10 mouse cellular contexts compared by ENCODE assay signal in the genomic region with DNA sequence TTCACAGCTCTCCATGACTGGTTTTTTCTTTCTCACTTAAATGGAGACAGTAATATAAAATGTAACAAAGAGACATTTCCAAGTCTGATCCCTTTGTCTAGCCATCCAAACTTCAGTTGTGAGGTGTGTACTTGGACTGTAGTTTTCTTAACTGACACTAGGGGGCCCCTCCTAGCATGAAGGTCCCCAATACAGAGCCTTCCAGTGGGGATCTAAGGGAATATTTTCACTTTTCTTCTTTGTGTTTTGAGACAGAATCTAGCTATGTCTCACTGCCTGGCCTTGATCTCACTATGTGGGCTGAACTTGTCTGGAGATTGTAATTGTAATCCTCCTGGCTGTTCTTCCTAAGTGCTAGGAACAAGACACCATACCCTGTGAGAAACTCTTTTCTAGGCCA. TPM values are rescaled to one million over a fixed set of nuclear protein-coding genes. Genes with fewer than 3 reads are reported as not detected.
A peak's percentile ranks its signal among the peaks of the same experiment; 100 is the strongest.
DNase-seq lines count a peak whose midpoint lies in the region; ATAC-seq and TF ChIP-seq lines count a peak whose summit lies in the region.
"Had no signal": no experiment of that assay in that cellular context is flagged by ENCODE, and none has a peak within 500 bp of the region (broad histone marks: within the 10 kb centered on the region; RNA-seq: fewer than 3 reads in every experiment).

No protein-coding gene starts in this region.

- no peak for TF ChIP-seq EP300 in liver, embryonic 14.5 days (IDR thresholded peaks at IDR 0.05; ENCODE audit: low read depth)

- DNase-seq in cerebellum, adult 9-10 months: peak; percentile 9
- DNase-seq in cerebellum, adult 9-11 months: no peak
- DNase-seq in hindbrain, postnatal 0 days (ENCODE audit: low spot score): peak; percentile 51
- DNase-seq in liver, embryonic 14.5 days (ENCODE audit: low read depth in 3 of 3, low spot score in 3 of 3): no peak
- DNase-seq in MN1 (ENCODE audit: low spot score): no peak

- H3K9ac ChIP-seq in midbrain, embryonic 12.5 days (replicated peaks): no peak overlapping the region
- no peak overlapping the region for H3K9ac ChIP-seq in midbrain, embryonic 15.5 days
- no peak overlapping the region for H3K9ac ChIP-seq in hindbrain, postnatal 0 days (replicated peaks; ENCODE audit: low read length)
- H3K9ac ChIP-seq in liver, embryonic 14.5 days (replicated peaks): no peak overlapping the region
- H3K9ac ChIP-seq: heart, embryonic 15.5 days had no signal

- H3K4me3 ChIP-seq in midbrain, embryonic 12.5 days: no peak overlapping the region
- H3K4me3 ChIP-seq in midbrain, embryonic 15.5 days: no peak overlapping the region
- H3K4me3 ChIP-seq in hindbrain, postnatal 0 days (ENCODE audit: low read length): no peak overlapping the region
- H3K4me3 ChIP-seq in liver, embryonic 14.5 days (ENCODE audit: insufficient read depth in 1 of 2, low read depth in 2 of 2, low read length in 2 of 2): no peak overlapping the region
- H3K4me3 ChIP-seq: heart, embryonic 15.5 days had no signal

- H3K36me3 ChIP-seq in midbrain, embryonic 12.5 days: no peaks in the 10 kb centered on the region
- H3K36me3 ChIP-seq in midbrain, embryonic 15.5 days (replicated peaks): no peaks in the 10 kb centered on the region
- no peaks in the 10 kb centered on the region for H3K36me3 ChIP-seq in hindbrain, postnatal 0 days (ENCODE audit: insufficient read depth, low read length)
- no peaks in the 10 kb centered on the region for H3K36me3 ChIP-seq in liver, embryonic 14.5 days (replicated peaks; ENCODE audit: control insufficient read depth, insufficient read depth, low read depth)
- H3K36me3 ChIP-seq: G1E; heart, embryonic 15.5 days had no signal

- no peaks in the 10 kb centered on the region for H3K9me3 ChIP-seq in midbrain, embryonic 12.5 days
- no peaks in the 10 kb centered on the region for H3K9me3 ChIP-seq in midbrain, embryonic 15.5 days
- no peaks in the 10 kb centered on the region for H3K9me3 ChIP-seq in hindbrain, postnatal 0 days (ENCODE audit: low read length)
- no peaks in the 10 kb centered on the region for H3K9me3 ChIP-seq in liver, embryonic 14.5 days (ENCODE audit: control insufficient read depth, low read length)
- H3K9me3 ChIP-seq: heart, embryonic 15.5 days had no signal

- ATAC-seq in midbrain, embryonic 12.5 days (ENCODE audit: low FRiP score, low read depth): peak; percentile 65; the same call in 1 of the 2 replicates
- ATAC-seq in midbrain, embryonic 15.5 days (replicated peaks): no peak
- ATAC-seq in common myeloid progenitor, adult 5-6 weeks (replicated peaks; ENCODE audit: low read depth, poor library complexity, severe bottlenecking): peak; percentile 83
- ATAC-seq in hindbrain, postnatal 0 days: peak; percentile 49; the same call in 1 of the 2 replicates
- peak; percentile 52; the same call in 1 of the 2 replicates for ATAC-seq in liver, embryonic 14.5 days (ENCODE audit: insufficient read depth)

- peak; percentile 63 for TF ChIP-seq CTCF in hindbrain, postnatal 0 days (IDR thresholded peaks at IDR 0.05; ENCODE audit: low read depth)
- TF ChIP-seq CTCF in liver, embryonic 14.5 days (IDR thresholded peaks at IDR 0.05; ENCODE audit: low read depth): peak; percentile 63

- no peak overlapping the region for H3K4me2 ChIP-seq in midbrain, embryonic 12.5 days (replicated peaks)
- H3K4me2 ChIP-seq in midbrain, embryonic 15.5 days: no peak overlapping the region
- H3K4me2 ChIP-seq in hindbrain, postnatal 0 days (ENCODE audit: low read depth, low read length): no peak overlapping the region
- no peak overlapping the region for H3K4me2 ChIP-seq in liver, embryonic 14.5 days (ENCODE audit: low read depth)
- H3K4me2 ChIP-seq: heart, embryonic 15.5 days had no signal

- no peaks in the 10 kb centered on the region for H3K27me3 ChIP-seq in midbrain, embryonic 12.5 days
- H3K27me3 ChIP-seq in midbrain, embryonic 15.5 days (replicated peaks): no peaks in the 10 kb centered on the region
- no peaks in the 10 kb centered on the region for H3K27me3 ChIP-seq in hindbrain, postnatal 0 days (ENCODE audit: insufficient read depth, low read length)
- no peaks in the 10 kb centered on the region for H3K27me3 ChIP-seq in liver, embryonic 14.5 days (ENCODE audit: control insufficient read depth, insufficient read depth, low read length)
- H3K27me3 ChIP-seq: heart, embryonic 15.5 days had no signal

- H3K27ac ChIP-seq in midbrain, embryonic 12.5 days (replicated peaks): no peak overlapping the region
- H3K27ac ChIP-seq in midbrain, embryonic 15.5 days: no peak overlapping the region
- no peak overlapping the region for H3K27ac ChIP-seq in hindbrain, postnatal 0 days
- no peak overlapping the region for H3K27ac ChIP-seq in liver, embryonic 14.5 days
- H3K27ac ChIP-seq: heart, embryonic 15.5 days had no signal

- no peaks in the 10 kb centered on the region for H3K4me1 ChIP-seq in midbrain, embryonic 12.5 days
- H3K4me1 ChIP-seq in midbrain, embryonic 15.5 days: no peaks in the 10 kb centered on the region
- H3K4me1 ChIP-seq in hindbrain, postnatal 0 days (ENCODE audit: insufficient read depth, low read length): no peaks in the 10 kb centered on the region
- 0 out of 4 replicates have a peak, but pooled peaks cover 0 to 4% of the 10 kb centered on the region in 2 experiments for H3K4me1 ChIP-seq in liver, embryonic 14.5 days (replicated peaks; ENCODE audit: control insufficient read depth in 2 of 2, insufficient read depth in 2 of 2, low read length in 1 of 2)
- H3K4me1 ChIP-seq: heart, embryonic 15.5 days had no signal

RNA-seq across cellular contexts. Expression of a gene that starts 5.5 kb away (rescaled TPM):
- polyA plus RNA-seq in midbrain, embryonic 12.5 days (2016; fragmentation: Nextera tagmentation; extraction: Ambion mirVana): not detected in 2 replicates
- polyA plus RNA-seq in midbrain, embryonic 15.5 days (2015; fragmentation: Nextera tagmentation; extraction: Ambion mirVana): not detected in 2 replicates
- not detected in 2 replicates for total RNA-seq in common myeloid progenitor, adult 5-6 weeks (2017)
- total RNA-seq in hindbrain, postnatal 0 days (2014; rRNA removed): not detected in 2 replicates
- polyA plus RNA-seq in hindbrain, postnatal 0 days (2015; fragmentation: Nextera tagmentation; extraction: Ambion mirVana): not detected in 2 replicates
- polyA plus RNA-seq in liver, embryonic 14.5 days (2012; rRNA removed): not detected in 2 replicates
- polyA plus RNA-seq in liver, embryonic 14.5 days (2014; fragmentation: Nextera tagmentation; extraction: Ambion mirVana): not detected in 2 replicates
- total RNA-seq: G1E had no signal
- polyA plus RNA-seq: G1E; heart, embryonic 15.5 days had no signal

RNA-seq across cellular contexts. Expression of a gene that starts 49.5 kb away (rescaled TPM):
- not detected in 2 replicates for polyA plus RNA-seq in midbrain, embryonic 12.5 days (2016; fragmentation: Nextera tagmentation; extraction: Ambion mirVana)
- 0.55 and 0.81 TPM in 2 replicates for polyA plus RNA-seq in midbrain, embryonic 15.5 days (2015; fragmentation: Nextera tagmentation; extraction: Ambion mirVana)
- total RNA-seq in common myeloid progenitor, adult 5-6 weeks (2017): 11.3 and 20.6 TPM in 2 replicates
- not detected in 2 replicates for total RNA-seq in hindbrain, postnatal 0 days (2014; rRNA removed)
- polyA plus RNA-seq in hindbrain, postnatal 0 days (2015; fragmentation: Nextera tagmentation; extraction: Ambion mirVana): 0.24 and 0.40 TPM in 2 replicates
- polyA plus RNA-seq in liver, embryonic 14.5 days (2012; rRNA removed): 0.16 and 0.23 TPM in 2 replicates
- polyA plus RNA-seq in liver, embryonic 14.5 days (2014; fragmentation: Nextera tagmentation; extraction: Ambion mirVana): 0.15 and 0.72 TPM in 2 replicates
- total RNA-seq: G1E had no signal
- polyA plus RNA-seq: G1E had no signal

Comparison
In these comparisons a context has a peak if more than half of its experiments do, and no peak if none do; other contexts are left out.
1. DNase-seq: peak in cerebellum, adult 9-10 months (single experiment) and hindbrain, postnatal 0 days (single experiment); none in cerebellum, adult 9-11 months (single experiment), liver, embryonic 14.5 days (0 of 3) and MN1 (single experiment).